Mouse (Mus musculus) liver, embryonic 14.5 days (tissue): ENCODE data around the gene A930017K11Rik. TPM values are rescaled to one million over a fixed set of nuclear protein-coding genes. Genes with fewer than 3 reads are reported as not detected.
A peak's percentile ranks its signal among the peaks of the same experiment; 100 is the strongest.

ENCODE experiments used
- ATAC-seq: fragments of 200-750 bp; cut with Nextera tagmentation; 2 replicates; pipeline ENCODE4 v1.8.0; 2017; ENCODE audit warnings: moderate number of reproducible peaks, mild to moderate bottlenecking, moderate library complexity; ENCODE audit not compliant: insufficient read depth
- DNase-seq, 3 experiments: peaks; one replicate each; pipeline ENCODE4 v3.0.0-alpha.2; 2012 to 2013; ENCODE audit warnings: low read depth in 3 of 3, low spot score in 3 of 3
- H3K27ac ChIP-seq: fragments of 300-500 bp; sonication (generic); 2 replicates; pipeline ENCODE4 v1.5.1; 2014; ENCODE audit warnings: moderate library complexity, mild to moderate bottlenecking, control low read depth, inconsistent platforms
- H3K27me3 ChIP-seq: fragments of 300-500 bp; sonication (generic); 2 replicates; pipeline ENCODE4 v1.6.1; 2014; ENCODE audit warnings: mild to moderate bottlenecking, low read length, moderate library complexity; ENCODE audit not compliant: control insufficient read depth, insufficient read depth
- H3K36me3 ChIP-seq: fragments of 300-500 bp; sonication (generic); replicated peaks from 2 replicates; pipeline ENCODE4 v1.6.1; 2014; ENCODE audit warnings: low read depth; ENCODE audit not compliant: control insufficient read depth, insufficient read depth
- H3K4me1 ChIP-seq, 2 experiments: fragments of 200-500 bp in 1 of 2; fragments of 300-500 bp in 1 of 2; sonication (generic) in 1 of 2; replicated peaks; 2 replicates each; pipeline ENCODE4 v1.6.1; 2012 to 2014; ENCODE audit warnings: antibody characterized with exemption in 1 of 2, inconsistent platforms in 1 of 2, low read length in 1 of 2; ENCODE audit not compliant: control insufficient read depth in 2 of 2, insufficient read depth in 2 of 2
- H3K4me2 ChIP-seq: fragments of 300-500 bp; sonication (generic); 2 replicates; pipeline ENCODE4 v1.6.1; 2014; ENCODE audit warnings: low read depth, mild to moderate bottlenecking, control low read depth, moderate library complexity
- H3K4me3 ChIP-seq, 2 experiments: fragments of 200-500 bp in 1 of 2; fragments of 300-500 bp in 1 of 2; sonication (generic) in 1 of 2; 2 replicates each; pipeline ENCODE4 v1.5.1; 2012 to 2014; ENCODE audit warnings: low read depth in 2 of 2, low read length in 2 of 2, mild to moderate bottlenecking in 2 of 2, control low read depth in 1 of 2, inconsistent platforms in 1 of 2, moderate library complexity in 1 of 2; ENCODE audit not compliant: insufficient read depth in 1 of 2
- H3K9ac ChIP-seq: fragments of 300-500 bp; sonication (generic); replicated peaks from 2 replicates; pipeline ENCODE4 v1.6.1; 2014; ENCODE audit warnings: mild to moderate bottlenecking, control low read depth, moderate library complexity
- H3K9me3 ChIP-seq: fragments of 300-500 bp; sonication (generic); 2 replicates; pipeline ENCODE4 v1.6.1; 2016; ENCODE audit warnings: low read length, mixed read lengths; ENCODE audit not compliant: control insufficient read depth
- CTCF ChIP-seq: IDR thresholded peaks from 2 replicates; pipeline ENCODE4 v1.5.1; 2016; ENCODE audit warnings: antibody characterized with exemption, low read depth, control low read depth
- EP300 ChIP-seq: IDR thresholded peaks from 2 replicates; pipeline ENCODE4 v1.6.1; 2016; ENCODE audit warnings: antibody characterized with exemption, low read depth
- WGBS: fragments of 180-500 bp; shearing (Covaris S2); extraction: QIAGEN DNeasy Blood & Tissue Kit; methylation state at CpG from one replicate; pipeline ENCODE4 v1.1.7; 2014; ENCODE audit not compliant: insufficient replicate concordance; 5-methylcytosine and 5-hydroxymethylcytosine counted together
- polyA plus RNA-seq, 2 experiments: library from polyadenylated mRNA; depleted of rRNA in 1 of 2; stranded (reverse) in 1 of 2; unstranded in 1 of 2; fragments of >200 nt; fragmentation: Nextera tagmentation in 1 of 2; extraction: Ambion mirVana in 1 of 2; gene quantifications; 2 replicates each; pipeline versions ENCODE4 v1.2.1 to v1.2.3; 2012 to 2014

The A930017K11Rik gene
- polyA plus RNA-seq, 2 experiments, result 0.13 to 0.16 TPM

- peak within 1 kb of the TSS; percentile 87 for H3K9ac ChIP-seq
- H3K4me2 ChIP-seq, result peak within 1 kb of the TSS; percentile 88
- H3K9me3 ChIP-seq, result no peaks in the 10 kb centered on the region
- TF ChIP-seq CTCF (no peak), EP300 (peak; percentile 60)
- DNase-seq, result peak; percentile 52 to 65 (median 63)
- peaks cover 61 to 63% of the 10 kb centered on the region in 2 experiments for H3K4me1 ChIP-seq
- ATAC-seq, result peak; percentile 57
- peaks cover under 1% of the 10 kb centered on the region; the same call in 1 of the 2 replicates for H3K27me3 ChIP-seq
- peak within 1 kb of the TSS; percentile 99 for H3K27ac ChIP-seq
- peak within 1 kb of the TSS; percentile 82 to 95; a peak in 3 of 4 replicates for H3K4me3 ChIP-seq
- peaks cover 16% of the 10 kb centered on the region for H3K36me3 ChIP-seq
- 34% methylated on average over 6 of the region's 6 CpGs for WGBS
Measured at GRCm38 (mm10) chr17:25944366-25945163, 7.8 kb downstream of the A930017K11Rik start, which contains the start of the genes Pigq and Nhlrc4. Gene Pigq (minus strand): TSS chr17:25944936. Gene Nhlrc4 (minus strand): TSS chr17:25944961.

- Histone ChIP-seq H3K9me3 (no peaks in the 10 kb centered on the region), H3K27me3 (no peaks in the 10 kb centered on the region), H3K4me1 (peaks cover 63 to 66% of the 10 kb centered on the region in 2 experiments), H3K36me3 (peaks cover 24% of the 10 kb centered on the region), H3K27ac (peak overlapping the region; percentile 99), H3K4me2 (peak overlapping the region; percentile 88), H3K4me3 (peak overlapping the region; percentile 82 to 95), H3K9ac (peak overlapping the region; percentile 87)
- TF ChIP-seq CTCF (no peak), EP300 (no peak)
- ATAC-seq, result no peak
- no peak for DNase-seq
- WGBS, result 71% methylated on average over 9 of the region's 9 CpGs
Measured at GRCm38 (mm10) chr17:25943769-25944168, 8.6 kb downstream of the A930017K11Rik start.

- Histone ChIP-seq H3K4me2 (peak overlapping the region; percentile 88), H3K9ac (peak overlapping the region; percentile 87), H3K4me3 (peak overlapping the region; percentile 82 to 95), H3K9me3 (no peaks in the 10 kb centered on the region), H3K27ac (peak overlapping the region; percentile 99), H3K27me3 (no peaks in the 10 kb centered on the region), H3K4me1 (peaks cover 63 to 66% of the 10 kb centered on the region in 2 experiments), H3K36me3 (peaks cover 30% of the 10 kb centered on the region)
- no peak for DNase-seq
- TF ChIP-seq EP300 (no peak), CTCF (peak; percentile 68)
- WGBS, result 37% methylated on average over 3 of the region's 3 CpGs
- peak; percentile 25 for ATAC-seq
Measured at GRCm38 (mm10) chr17:25943221-25943620, 9.1 kb downstream of the A930017K11Rik start.

GRCm38 (mm10) chr17:25942597-25943151 lies 9.7 kb downstream of the A930017K11Rik start:
- Histone ChIP-seq H3K9ac (peak overlapping the region; percentile 99), H3K4me1 (peaks cover 58 to 61% of the 10 kb centered on the region in 2 experiments), H3K9me3 (no peaks in the 10 kb centered on the region), H3K27ac (peak overlapping the region; percentile 99), H3K4me3 (peak overlapping the region; percentile 82 to 95), H3K36me3 (peaks cover 35% of the 10 kb centered on the region), H3K4me2 (peak overlapping the region; percentile 88), H3K27me3 (no peaks in the 10 kb centered on the region)
- TF ChIP-seq EP300 (peak; percentile 98), CTCF (no peak)
- ATAC-seq (peak; percentile 88), DNase-seq (peak; percentile 93 to 95 (median 93))
- WGBS, result 14% methylated on average over 2 of the region's 2 CpGs
